Mouse (Mus musculus): Measurements from ENCODE around the gene Sox12. TPM values are rescaled to one million over a fixed set of nuclear protein-coding genes. Genes with fewer than 3 reads are reported as not detected.

Sox12 gene
- polyA plus RNA-seq, 1 experiment = 7.8 TPM

DNA sequence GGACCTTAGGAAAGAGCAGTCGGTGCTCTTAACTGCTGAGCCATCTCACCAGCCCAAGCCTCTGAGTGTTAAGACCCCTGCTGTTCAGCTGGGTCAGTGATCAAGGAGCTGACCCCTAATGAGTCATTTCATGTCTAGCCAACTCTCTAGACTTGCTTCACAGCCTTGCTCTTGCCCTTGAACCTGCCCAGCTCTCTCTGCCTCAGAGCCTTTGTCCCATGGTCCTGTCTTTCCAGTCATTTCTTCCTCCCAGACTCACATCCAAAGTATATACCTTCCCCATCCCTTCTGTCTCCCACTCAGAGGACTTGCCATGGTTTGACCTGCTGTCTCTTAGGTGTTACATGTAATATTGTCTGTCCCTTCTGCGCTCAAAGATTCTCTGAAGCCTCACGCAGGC is 40.6 kb downstream of the Sox12 start:
- no peaks in the 10 kb centered on the region for H3K36me3 ChIP-seq (ENCODE audit: control insufficient read depth, insufficient read depth)
- H3K27me3 ChIP-seq (ENCODE audit: control insufficient read depth, insufficient read depth, insufficient read length) = no peaks in the 10 kb centered on the region
- no peak overlapping the region for H3K4me3 ChIP-seq
- H3K79me2 ChIP-seq (ENCODE audit: control insufficient read depth, insufficient read depth) = no peaks in the 10 kb centered on the region
- H3ac ChIP-seq (ENCODE audit: control insufficient read depth, insufficient read length) = no peak overlapping the region
- TF ChIP-seq SRF (IDR thresholded peaks at IDR 0.05; ENCODE audit: control insufficient read depth, insufficient read length, low read depth) = no peak
- no peak for TF ChIP-seq E2F4 (IDR thresholded peaks at IDR 0.05; ENCODE audit: insufficient read depth)
- TF ChIP-seq MYOD1 (IDR thresholded peaks at IDR 0.05; ENCODE audit: control insufficient read depth in 1 of 3, insufficient read length in 2 of 3, low read depth in 2 of 3) = no peak
- TF ChIP-seq TCF3 (IDR thresholded peaks at IDR 0.05; ENCODE audit: insufficient read length, low read depth) = no peak
- no peak for TF ChIP-seq USF1 (IDR thresholded peaks at IDR 0.05; ENCODE audit: low read depth)
- no peak for TF ChIP-seq MAX (IDR thresholded peaks at IDR 0.05; ENCODE audit: low read depth)
- TF ChIP-seq REST (IDR thresholded peaks at IDR 0.05; ENCODE audit: insufficient read depth, insufficient read length) = no peak
- no peak for TF ChIP-seq MYOG (IDR thresholded peaks at IDR 0.05; ENCODE audit: control insufficient read depth in 1 of 3, insufficient read depth in 1 of 3, insufficient read length in 2 of 3, low read depth in 2 of 3)
- no peak for TF ChIP-seq POLR2A (IDR thresholded peaks at IDR 0.05; ENCODE audit: insufficient read length, low read depth)
- no peak for TF ChIP-seq TCF12 (IDR thresholded peaks at IDR 0.05; ENCODE audit: insufficient read depth, poor library complexity, severe bottlenecking)
- TF ChIP-seq POLR2AphosphoS2 (IDR thresholded peaks at IDR 0.05; ENCODE audit: insufficient read length, low read depth) = no peak
- TF ChIP-seq CEBPB (IDR thresholded peaks at IDR 0.05; ENCODE audit: insufficient read depth, poor library complexity, severe bottlenecking) = no peak
- no peak overlapping the region for H3K4me2 ChIP-seq (ENCODE audit: low read depth)

DNA sequence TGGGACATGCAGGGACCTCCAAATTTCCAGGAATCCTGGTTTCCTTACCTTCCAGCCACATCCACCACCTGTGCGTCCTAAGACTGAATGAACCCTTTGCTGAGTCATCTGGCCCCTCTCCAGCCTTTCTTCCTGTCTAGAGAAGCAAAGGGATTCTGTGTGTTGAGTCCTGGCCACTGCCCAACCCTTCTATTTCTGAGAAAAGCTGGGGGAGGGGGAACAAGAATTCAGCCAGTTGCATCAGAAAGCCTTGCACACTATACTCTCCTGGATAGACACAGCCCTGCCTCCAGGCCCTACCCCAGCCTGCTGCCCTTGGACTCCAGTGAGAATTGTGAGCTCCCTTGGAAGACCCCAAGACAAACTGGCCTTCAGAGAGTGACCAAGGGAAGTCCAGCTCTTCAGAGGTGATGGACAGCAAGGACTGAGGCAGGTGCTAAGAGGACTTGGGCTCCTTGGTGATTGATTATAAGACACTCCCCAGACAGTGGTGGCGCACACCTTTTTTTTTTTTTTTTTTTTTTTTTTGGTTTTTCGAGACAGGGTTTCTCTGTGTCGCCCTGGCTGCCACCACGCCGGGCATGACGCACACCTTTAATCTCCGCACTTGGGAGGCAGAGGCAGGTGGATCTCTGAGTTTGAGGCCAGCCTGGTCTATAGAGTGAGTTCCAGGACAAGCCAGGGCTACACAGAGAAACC is 47.9 kb downstream of the Sox12 start:
- H3K79me2 ChIP-seq (ENCODE audit: control insufficient read depth, insufficient read depth) = no peaks in the 10 kb centered on the region
- no peaks in the 10 kb centered on the region for H3K36me3 ChIP-seq (ENCODE audit: control insufficient read depth, insufficient read depth)
- no peak overlapping the region for H3K4me3 ChIP-seq
- no peak overlapping the region for H3ac ChIP-seq (ENCODE audit: control insufficient read depth, insufficient read length)
- peak overlapping the region; percentile 70 for H3K4me2 ChIP-seq (ENCODE audit: low read depth)
- no peaks in the 10 kb centered on the region for H3K27me3 ChIP-seq (ENCODE audit: control insufficient read depth, insufficient read depth, insufficient read length)
- TF ChIP-seq USF1 (IDR thresholded peaks at IDR 0.05; ENCODE audit: low read depth) (no peak), CEBPB (IDR thresholded peaks at IDR 0.05; ENCODE audit: insufficient read depth, poor library complexity, severe bottlenecking) (peak; percentile 91; the same call in 1 of the 2 replicates), POLR2A (IDR thresholded peaks at IDR 0.05; ENCODE audit: insufficient read length, low read depth) (peak; percentile 29), MYOD1 (IDR thresholded peaks at IDR 0.05; ENCODE audit: control insufficient read depth in 1 of 3, insufficient read length in 2 of 3, low read depth in 2 of 3) (peak in 1 of 3 experiments; percentile 50)

DNA sequence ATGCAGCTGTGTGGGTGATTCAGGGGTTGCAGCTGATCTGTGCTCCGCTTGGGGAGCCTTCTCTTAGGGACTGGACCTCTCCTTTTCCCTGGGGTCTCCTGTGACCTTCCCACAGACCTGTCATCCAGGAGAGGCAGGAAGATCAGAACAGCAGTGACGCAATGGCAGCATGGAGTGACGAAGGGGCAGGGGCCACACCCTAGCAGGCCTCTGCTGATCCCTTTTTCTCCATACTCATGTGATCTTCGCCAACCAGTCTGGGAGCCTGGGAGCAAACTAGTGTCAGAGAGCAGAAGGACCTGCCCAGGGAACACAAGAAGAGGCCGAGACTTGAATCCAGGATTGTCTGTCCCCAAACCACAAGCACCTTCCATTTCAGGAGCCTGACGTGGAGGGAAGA is 48.7 kb downstream of the Sox12 start:
- Histone ChIP-seq H3K4me3 (no peak overlapping the region), H3ac (ENCODE audit: control insufficient read depth, insufficient read length) (no peak overlapping the region), H3K36me3 (ENCODE audit: control insufficient read depth, insufficient read depth) (no peaks in the 10 kb centered on the region), H3K27me3 (ENCODE audit: control insufficient read depth, insufficient read depth, insufficient read length) (no peaks in the 10 kb centered on the region), H3K4me2 (ENCODE audit: low read depth) (peak overlapping the region; percentile 70), H3K79me2 (ENCODE audit: control insufficient read depth, insufficient read depth) (no peaks in the 10 kb centered on the region)
- TF ChIP-seq MAX (IDR thresholded peaks at IDR 0.05; ENCODE audit: low read depth) = no peak
- TF ChIP-seq SRF (IDR thresholded peaks at IDR 0.05; ENCODE audit: control insufficient read depth, insufficient read length, low read depth) = no peak
- no peak for TF ChIP-seq TCF3 (IDR thresholded peaks at IDR 0.05; ENCODE audit: insufficient read length, low read depth)
- TF ChIP-seq POLR2AphosphoS2 (IDR thresholded peaks at IDR 0.05; ENCODE audit: insufficient read length, low read depth) = no peak
- no peak for TF ChIP-seq USF1 (IDR thresholded peaks at IDR 0.05; ENCODE audit: low read depth)
- no peak for TF ChIP-seq TCF12 (IDR thresholded peaks at IDR 0.05; ENCODE audit: insufficient read depth, poor library complexity, severe bottlenecking)
- TF ChIP-seq MYOG (IDR thresholded peaks at IDR 0.05; ENCODE audit: control insufficient read depth in 1 of 3, insufficient read depth in 1 of 3, insufficient read length in 2 of 3, low read depth in 2 of 3) = no peak
- TF ChIP-seq E2F4 (IDR thresholded peaks at IDR 0.05; ENCODE audit: insufficient read depth) = no peak
- 0 out of 2 replicates have a peak, but pooled peaks have one; percentile 29 for TF ChIP-seq CEBPB (IDR thresholded peaks at IDR 0.05; ENCODE audit: insufficient read depth, poor library complexity, severe bottlenecking)
- TF ChIP-seq MYOD1 (IDR thresholded peaks at IDR 0.05; ENCODE audit: control insufficient read depth in 1 of 3, insufficient read length in 2 of 3, low read depth in 2 of 3) = peak in 1 of 3 experiments; percentile 45

DNA sequence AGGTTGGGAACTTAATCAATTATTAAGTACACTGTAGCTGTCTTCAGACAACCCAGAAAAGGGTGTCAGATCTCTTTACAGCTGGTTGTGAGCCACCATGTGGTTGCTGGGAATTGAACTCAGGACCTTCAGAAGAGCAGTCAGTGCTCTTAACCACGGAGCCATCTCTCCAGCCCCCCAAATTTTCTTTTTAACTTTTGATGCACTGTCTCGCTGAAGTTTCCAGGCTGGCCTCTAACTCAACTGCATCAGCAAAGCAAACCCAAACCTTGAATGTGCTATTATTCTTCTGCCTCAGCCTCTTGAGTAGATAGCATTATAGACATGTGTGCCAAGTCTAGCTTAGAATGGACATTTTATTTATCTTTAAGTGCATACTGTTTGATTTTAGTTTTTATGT is 50.1 kb downstream of the Sox12 start:
- Histone ChIP-seq H3K79me2 (ENCODE audit: control insufficient read depth, insufficient read depth) (peaks cover 4% of the 10 kb centered on the region), H3K4me3 (no peak overlapping the region), H3K27me3 (ENCODE audit: control insufficient read depth, insufficient read depth, insufficient read length) (no peaks in the 10 kb centered on the region), H3ac (ENCODE audit: control insufficient read depth, insufficient read length) (no peak overlapping the region), H3K36me3 (ENCODE audit: control insufficient read depth, insufficient read depth) (peaks cover under 1% of the 10 kb centered on the region), H3K4me2 (ENCODE audit: low read depth) (no peak overlapping the region)
- TF ChIP-seq TCF12 (IDR thresholded peaks at IDR 0.05; ENCODE audit: insufficient read depth, poor library complexity, severe bottlenecking) (no peak), POLR2A (IDR thresholded peaks at IDR 0.05; ENCODE audit: insufficient read length, low read depth) (no peak), POLR2AphosphoS2 (IDR thresholded peaks at IDR 0.05; ENCODE audit: insufficient read length, low read depth) (no peak), USF1 (IDR thresholded peaks at IDR 0.05; ENCODE audit: low read depth) (no peak), MAX (IDR thresholded peaks at IDR 0.05; ENCODE audit: low read depth) (no peak), SRF (IDR thresholded peaks at IDR 0.05; ENCODE audit: control insufficient read depth, insufficient read length, low read depth) (no peak), CEBPB (IDR thresholded peaks at IDR 0.05; ENCODE audit: insufficient read depth, poor library complexity, severe bottlenecking) (no peak), E2F4 (IDR thresholded peaks at IDR 0.05; ENCODE audit: insufficient read depth) (no peak), MYOD1 (IDR thresholded peaks at IDR 0.05; ENCODE audit: control insufficient read depth in 1 of 3, insufficient read length in 2 of 3, low read depth in 2 of 3) (no peak), TCF3 (IDR thresholded peaks at IDR 0.05; ENCODE audit: insufficient read length, low read depth) (no peak), MYOG (IDR thresholded peaks at IDR 0.05; ENCODE audit: control insufficient read depth in 1 of 3, insufficient read depth in 1 of 3, insufficient read length in 2 of 3, low read depth in 2 of 3) (no peak), REST (IDR thresholded peaks at IDR 0.05; ENCODE audit: insufficient read depth, insufficient read length) (no peak)
